Mouse (Mus musculus): Measurements from ENCODE around the gene Hhatl. TPM values are rescaled to one million over a fixed set of nuclear protein-coding genes. Genes with fewer than 3 reads are reported as not detected.
A peak's percentile ranks its signal among the peaks of the same experiment; 100 is the strongest.

Gene Hhatl
- total RNA-seq (2014; rRNA removed): 0.15 and 1.2 TPM in 2 replicates
- 0.15 and 0.39 TPM in 2 replicates for polyA plus RNA-seq (2015; fragmentation: Nextera tagmentation; extraction: Ambion mirVana)

- TF ChIP-seq CTCF (IDR thresholded peaks at IDR 0.05; ENCODE audit: low read depth): no peak
- ATAC-seq (no peak), DNase-seq (no peak)
- WGBS: 46% methylated on average over 24 of the region's 24 CpGs
- Histone ChIP-seq H3K9me3 (ENCODE audit: low read length) (no peaks in the 10 kb centered on the region), H3K4me3 (ENCODE audit: low read depth, low read length) (no peak within 1 kb of the TSS), H3K27me3 (ENCODE audit: insufficient read depth, low read length) (no peaks in the 10 kb centered on the region), H3K4me2 (ENCODE audit: low read depth) (no peak within 1 kb of the TSS), H3K9ac (no peak within 1 kb of the TSS), H3K27ac (ENCODE audit: low read depth, low read length) (no peak within 1 kb of the TSS), H3K36me3 (ENCODE audit: insufficient read depth) (no peaks in the 10 kb centered on the region), H3K4me1 (ENCODE audit: insufficient read depth) (no peaks in the 10 kb centered on the region)
Measured at GRCm38 (mm10) chr9:121791757-121792521, at the start of gene Hhatl. TSS of gene Hhatl (minus strand) at chr9:121792507.

- H3K4me1 ChIP-seq (ENCODE audit: insufficient read depth): no peaks in the 10 kb centered on the region; the same call in 1 of the 2 replicates
- no peak overlapping the region for H3K27ac ChIP-seq (ENCODE audit: low read depth, low read length)
- H3K36me3 ChIP-seq (ENCODE audit: insufficient read depth): no peaks in the 10 kb centered on the region
- TF ChIP-seq CTCF (IDR thresholded peaks at IDR 0.05; ENCODE audit: low read depth): no peak
- DNase-seq (no peak), ATAC-seq (peak; percentile 54)
- WGBS: 32% methylated on average over 7 of the region's 7 CpGs
- H3K4me3 ChIP-seq (ENCODE audit: low read depth, low read length): peak overlapping the region; percentile 46
- H3K27me3 ChIP-seq (ENCODE audit: insufficient read depth, low read length): no peaks in the 10 kb centered on the region
- peak overlapping the region; percentile 56 for H3K4me2 ChIP-seq (ENCODE audit: low read depth)
- peak overlapping the region; percentile 62 for H3K9ac ChIP-seq
- H3K9me3 ChIP-seq (ENCODE audit: low read length): no peaks in the 10 kb centered on the region
Measured at GRCm38 (mm10) chr9:121839622-121839965, 47.3 kb upstream of the Hhatl start.

- Histone ChIP-seq H3K9me3 (ENCODE audit: low read length) (no peaks in the 10 kb centered on the region), H3K27me3 (ENCODE audit: insufficient read depth, low read length) (no peaks in the 10 kb centered on the region), H3K4me2 (ENCODE audit: low read depth) (peak within 1 kb of the TSS; percentile 56), H3K9ac (peak within 1 kb of the TSS; percentile 62), H3K4me3 (ENCODE audit: low read depth, low read length) (peak within 1 kb of the TSS; percentile 46), H3K36me3 (ENCODE audit: insufficient read depth) (no peaks in the 10 kb centered on the region), H3K4me1 (ENCODE audit: insufficient read depth) (no peaks in the 10 kb centered on the region; the same call in 1 of the 2 replicates), H3K27ac (ENCODE audit: low read depth, low read length) (no peak within 1 kb of the TSS)
- WGBS: 3% methylated on average over 61 of the region's 61 CpGs
- ATAC-seq: peak; percentile 96
- no peak for TF ChIP-seq CTCF (IDR thresholded peaks at IDR 0.05; ENCODE audit: low read depth)
- DNase-seq: peak; percentile 93
Measured at GRCm38 (mm10) chr9:121838829-121839621, 46.7 kb upstream of the Hhatl start, which contains the start of gene Ccdc13. TSS of gene Ccdc13 (minus strand) at chr9:121839461.

GRCm38 (mm10) chr9:121838008-121838407 lies 45.7 kb upstream of the Hhatl start:
- no peak for ATAC-seq
- Histone ChIP-seq H3K4me3 (ENCODE audit: low read depth, low read length) (no peak overlapping the region), H3K9me3 (ENCODE audit: low read length) (no peaks in the 10 kb centered on the region), H3K4me2 (ENCODE audit: low read depth) (no peak overlapping the region), H3K27me3 (ENCODE audit: insufficient read depth, low read length) (no peaks in the 10 kb centered on the region), H3K4me1 (ENCODE audit: insufficient read depth) (no peaks in the 10 kb centered on the region; the same call in 1 of the 2 replicates), H3K36me3 (ENCODE audit: insufficient read depth) (no peaks in the 10 kb centered on the region), H3K9ac (no peak overlapping the region), H3K27ac (ENCODE audit: low read depth, low read length) (no peak overlapping the region)
- no peak for DNase-seq
- WGBS: 92% methylated on average over 6 of the region's 6 CpGs
- no peak for TF ChIP-seq CTCF (IDR thresholded peaks at IDR 0.05; ENCODE audit: low read depth)

GRCm38 (mm10) chr9:121833825-121834224 lies 41.5 kb upstream of the Hhatl start:
- ATAC-seq (no peak), DNase-seq (no peak)
- Histone ChIP-seq H3K4me2 (ENCODE audit: low read depth) (no peak overlapping the region), H3K4me1 (ENCODE audit: insufficient read depth) (no peaks in the 10 kb centered on the region; the same call in 1 of the 2 replicates), H3K27ac (ENCODE audit: low read depth, low read length) (no peak overlapping the region), H3K27me3 (ENCODE audit: insufficient read depth, low read length) (no peaks in the 10 kb centered on the region), H3K36me3 (ENCODE audit: insufficient read depth) (no peaks in the 10 kb centered on the region), H3K9ac (no peak overlapping the region), H3K9me3 (ENCODE audit: low read length) (no peaks in the 10 kb centered on the region), H3K4me3 (ENCODE audit: low read depth, low read length) (no peak overlapping the region)
- no peak for TF ChIP-seq CTCF (IDR thresholded peaks at IDR 0.05; ENCODE audit: low read depth)
- WGBS: 87% methylated on average over 11 of the region's 11 CpGs

- TF ChIP-seq CTCF (IDR thresholded peaks at IDR 0.05; ENCODE audit: low read depth): peak; percentile 88
- H3K27ac ChIP-seq (ENCODE audit: low read depth, low read length): no peak overlapping the region
- H3K36me3 ChIP-seq (ENCODE audit: insufficient read depth): no peaks in the 10 kb centered on the region
- no peak overlapping the region for H3K9ac ChIP-seq
- H3K4me3 ChIP-seq (ENCODE audit: low read depth, low read length): no peak overlapping the region
- no peak overlapping the region for H3K4me2 ChIP-seq (ENCODE audit: low read depth)
- ATAC-seq (peak; percentile 67; the same call in 1 of the 2 replicates), DNase-seq (peak; percentile 88)
- H3K9me3 ChIP-seq (ENCODE audit: low read length): no peaks in the 10 kb centered on the region
- H3K4me1 ChIP-seq (ENCODE audit: insufficient read depth): no peaks in the 10 kb centered on the region
- H3K27me3 ChIP-seq (ENCODE audit: insufficient read depth, low read length): no peaks in the 10 kb centered on the region
- WGBS: 30% methylated on average over 6 of the region's 6 CpGs
Measured at GRCm38 (mm10) chr9:121830956-121831293, 38.6 kb upstream of the Hhatl start.

Measured in forebrain, postnatal 0 days (tissue).